Mouse (Mus musculus) right cerebral cortex, postnatal 10 days (tissue): ENCODE data around the gene Rgn.

Experiments used
- DNase-seq, 2 experiments: peaks; one replicate each; pipeline ENCODE4 v3.0.0; 2021; ENCODE audit warnings: low spot score in 2 of 2

Rgn gene

GRCm38 (mm10) chrX:20549532-20549931 is at the start of gene Rgn:
TSS of gene Rgn (plus strand) at chrX:20549787.
- DNase-seq = no peak

GRCm38 (mm10) chrX:20520290-20520939 is 29.2 kb upstream of the Rgn start:
- DNase-seq = no peak

- no peak for DNase-seq
These were observed 28.0 kb upstream of the Rgn start for GRCm38 (mm10) chrX:20521578-20521977.

GRCm38 (mm10) chrX:20532621-20533020 is 17.0 kb upstream of the Rgn start:
- no peak for DNase-seq

GRCm38 (mm10) chrX:20543867-20544266 is 5.7 kb upstream of the Rgn start:
- DNase-seq = no peak

GRCm38 (mm10) chrX:20547609-20548008 is 2.0 kb upstream of the Rgn start:
- no peak for DNase-seq

- DNase-seq = peak; percentile 18
These were observed 1.3 kb upstream of the Rgn start for GRCm38 (mm10) chrX:20548011-20548879.

GRCm38 (mm10) chrX:20548880-20549440 is 627 bp upstream of the Rgn start:
- no peak for DNase-seq

GRCm38 (mm10) chrX:20552199-20552598 is 2.6 kb downstream of the Rgn start:
- DNase-seq = no peak

GRCm38 (mm10) chrX:20561846-20562245 is 12.3 kb downstream of the Rgn start:
- no peak for DNase-seq

GRCm38 (mm10) chrX:20563941-20564340 is 14.4 kb downstream of the Rgn start:
- no peak for DNase-seq

GRCm38 (mm10) chrX:20571024-20571423 is 21.4 kb downstream of the Rgn start:
- DNase-seq = no peak

GRCm38 (mm10) chrX:20572683-20573082 is 23.1 kb downstream of the Rgn start:
- peak in 1 of 2 experiments; percentile 20 for DNase-seq

GRCm38 (mm10) chrX:20573927-20574326 is 24.3 kb downstream of the Rgn start:
- no peak for DNase-seq

- no peak for DNase-seq
These were observed 38.4 kb downstream of the Rgn start for GRCm38 (mm10) chrX:20587968-20588367.

GRCm38 (mm10) chrX:20608500-20608899 is 58.9 kb downstream of the Rgn start:
- DNase-seq = no peak
